Mouse (Mus musculus) heart, adult 2 months (tissue): ENCODE measurements around the gene Sppl2b.

Experiments
- CTCF ChIP-seq: fragments of 200-600 bp; IDR thresholded peaks from 2 replicates; pipeline ENCODE4 v1.8.1; 2022; ENCODE audit warnings: antibody characterized with exemption, mild to moderate bottlenecking, moderate library complexity
- EP300 ChIP-seq: fragments of 200-500 bp; IDR thresholded peaks from 2 replicates; pipeline ENCODE4 v1.6.1; 2011; ENCODE audit warnings: low read depth, low read length, control low read depth; ENCODE audit not compliant: insufficient read depth
- POLR2A ChIP-seq: fragments of 200-500 bp; IDR thresholded peaks from 2 replicates; pipeline ENCODE4 v1.6.1; 2011; ENCODE audit warnings: mild to moderate bottlenecking, low read depth, low read length, control low read depth; ENCODE audit not compliant: insufficient read depth

GRCm38 (mm10) chr10:80826151-80827062 is 28.7 kb upstream of the Sppl2b start, which contains the start of gene Oaz1:
- TF ChIP-seq CTCF = peak; percentile 27
- peak; percentile 98 for TF ChIP-seq POLR2A
- peak; percentile 55; the same call in 1 of the 2 replicates for TF ChIP-seq EP300
